Mouse (Mus musculus) liver, adult 2 months (tissue): Measurements from ENCODE around the gene Cdk14.

Source experiments
- CTCF ChIP-seq: fragments of 200-500 bp; IDR thresholded peaks from 2 replicates; pipeline ENCODE4 v1.5.1; 2011; ENCODE audit warnings: low read depth, low read length, control low read depth
- POLR2A ChIP-seq: fragments of 200-500 bp; IDR thresholded peaks from 2 replicates; pipeline ENCODE4 v1.6.1; 2011; ENCODE audit warnings: low read length, control low read depth; ENCODE audit not compliant: insufficient read depth; ENCODE audit errors: extremely low read depth

DNA sequence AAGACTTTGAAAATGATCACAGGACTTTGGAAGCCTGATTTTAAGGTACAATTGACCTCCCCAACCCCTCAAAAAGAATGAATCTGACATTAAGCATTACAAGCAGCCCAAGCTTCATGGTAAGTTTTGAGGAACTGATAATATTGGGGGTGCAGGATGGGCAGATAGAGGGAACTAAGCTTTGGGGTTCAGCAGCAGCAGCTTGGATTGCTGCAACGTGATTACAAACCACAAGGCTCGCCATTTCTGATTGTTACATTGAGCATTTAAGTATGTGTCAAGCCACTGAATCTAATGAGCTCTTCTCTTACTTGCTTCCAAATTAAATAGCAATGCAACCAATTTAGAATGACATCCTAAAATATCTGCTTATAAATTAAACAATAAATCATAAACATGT, 119.1 kb downstream of the Cdk14 start:
- TF ChIP-seq CTCF (no peak), POLR2A (no peak)
